Mouse (Mus musculus) WW6 (cell line): ENCODE results near the gene Shank2.

ENCODE experiments used
- DNase-seq: peaks from one replicate; pipeline ENCODE4 v3.0.0-alpha.2; 2013; ENCODE audit warnings: low read depth, low spot score

The Shank2 gene

DNA sequence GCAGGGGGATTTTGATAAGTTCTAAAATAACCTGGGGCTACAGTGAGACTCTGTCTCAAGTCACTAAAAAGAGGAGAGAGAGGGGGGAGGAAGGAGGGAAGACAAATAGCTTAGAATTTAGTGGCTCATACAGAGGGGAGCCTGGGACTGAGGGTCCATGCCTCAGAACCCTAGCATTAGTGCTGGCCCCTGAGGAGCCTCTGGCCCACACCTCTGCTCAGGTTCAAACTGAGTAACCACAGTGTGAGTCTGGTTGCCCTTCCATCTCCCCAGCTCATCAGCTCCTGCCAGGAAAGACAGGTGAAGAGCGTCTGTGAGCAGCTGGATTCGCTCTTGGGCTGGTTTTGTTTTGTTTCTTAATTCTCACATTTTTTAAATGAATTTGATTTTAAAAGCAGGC is 415.5 kb downstream of the Shank2 start:
- DNase-seq: no peak

DNA sequence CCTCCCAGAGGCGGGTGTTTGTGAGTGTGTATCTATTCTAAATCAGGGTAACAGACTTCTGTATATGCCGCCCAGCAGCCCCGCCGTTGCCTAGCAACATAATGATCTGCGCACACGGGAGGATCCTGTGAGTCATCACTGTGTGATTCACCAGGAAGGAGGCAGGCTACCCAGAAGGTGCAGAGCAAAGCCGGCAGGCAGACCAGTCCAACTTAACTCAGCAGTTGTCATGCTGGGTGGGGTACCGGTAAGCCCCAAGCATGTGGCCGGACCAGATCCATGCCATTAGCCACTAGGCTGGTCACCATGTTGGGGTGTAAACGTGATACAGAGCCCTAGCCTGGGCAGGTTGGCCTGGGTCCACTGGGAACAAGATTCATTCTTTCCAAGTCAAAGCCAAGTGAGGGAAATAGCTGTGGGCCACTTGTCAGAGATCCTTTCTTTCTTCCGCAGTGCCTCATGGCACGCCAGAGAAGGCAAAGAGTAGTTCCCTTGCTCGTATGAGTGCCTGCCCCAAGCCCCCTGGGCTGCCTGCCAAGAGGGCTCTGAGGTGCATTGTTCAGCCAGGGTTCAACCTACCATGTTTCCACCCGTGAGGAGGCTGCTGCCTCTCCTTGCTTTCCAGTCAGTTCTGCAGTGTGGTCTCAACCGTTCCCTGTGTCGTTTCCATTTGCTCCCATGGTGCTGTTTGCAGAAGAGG is 416.1 kb downstream of the Shank2 start:
- no peak for DNase-seq

- DNase-seq: no peak
Measured at GRCm38 (mm10) chr7:144420552-144420951, 418.8 kb downstream of the Shank2 start.

DNA sequence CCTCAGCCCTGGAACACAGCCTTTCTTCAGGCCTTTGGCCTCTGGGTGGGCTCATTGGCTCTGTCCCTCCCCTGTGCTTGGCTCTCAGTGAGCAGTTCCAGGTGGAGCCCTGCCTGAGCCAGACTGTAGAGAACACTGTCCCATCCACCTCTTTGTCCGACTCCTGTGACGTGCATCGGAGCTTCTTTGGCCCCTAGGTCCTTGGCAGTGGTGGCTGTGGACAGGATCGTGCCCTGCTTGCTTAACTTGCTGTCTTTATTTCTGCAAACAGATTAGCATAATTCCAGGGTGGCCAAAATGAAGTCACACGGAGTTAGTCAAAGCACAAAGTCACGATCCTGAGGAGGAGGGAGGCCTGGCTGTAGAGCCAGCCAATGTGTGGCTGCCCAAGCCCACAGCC is 419.8 kb downstream of the Shank2 start:
- DNase-seq: no peak

DNA sequence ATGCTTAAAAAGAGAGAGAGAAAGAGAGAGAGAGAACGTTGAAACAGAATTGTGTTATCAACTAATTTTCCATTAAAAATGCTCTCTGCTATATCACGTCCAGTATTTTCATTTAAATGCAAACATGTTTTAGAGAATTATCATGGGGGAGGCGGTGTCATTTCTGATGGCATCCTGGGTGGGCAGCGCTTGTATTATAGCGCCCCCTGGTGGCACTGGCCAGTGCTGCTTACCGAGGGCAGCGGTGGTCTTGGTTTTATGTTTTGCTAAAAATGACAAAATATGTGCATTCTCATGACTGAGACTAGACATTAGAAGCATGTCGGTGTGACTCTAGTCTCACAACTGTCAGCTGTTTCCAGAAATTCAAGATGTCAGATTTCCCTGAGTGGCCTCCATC is 424.2 kb downstream of the Shank2 start:
- DNase-seq: no peak

GRCm38 (mm10) chr7:144426594-144426993 is 424.9 kb downstream of the Shank2 start:
- no peak for DNase-seq

DNA sequence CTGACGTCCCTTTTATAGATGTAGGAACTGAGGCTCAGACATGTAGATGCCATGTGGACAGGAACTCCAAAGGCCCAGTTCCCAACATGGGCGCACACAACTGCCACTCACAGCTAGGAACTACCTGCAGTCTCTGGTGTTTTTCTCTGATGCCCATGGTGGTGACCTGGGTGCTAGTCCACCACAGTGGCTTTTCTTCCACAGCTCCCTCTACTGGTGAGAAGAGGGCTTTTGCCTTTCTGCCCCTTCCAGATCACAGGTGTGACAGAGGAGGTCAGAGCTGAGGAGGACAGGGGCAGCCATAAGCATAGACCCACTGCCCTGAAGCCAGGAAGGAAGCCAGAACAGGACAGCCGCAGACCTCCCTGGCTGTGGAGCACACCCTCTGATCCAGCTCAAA is 425.7 kb downstream of the Shank2 start:
- DNase-seq: no peak

DNA sequence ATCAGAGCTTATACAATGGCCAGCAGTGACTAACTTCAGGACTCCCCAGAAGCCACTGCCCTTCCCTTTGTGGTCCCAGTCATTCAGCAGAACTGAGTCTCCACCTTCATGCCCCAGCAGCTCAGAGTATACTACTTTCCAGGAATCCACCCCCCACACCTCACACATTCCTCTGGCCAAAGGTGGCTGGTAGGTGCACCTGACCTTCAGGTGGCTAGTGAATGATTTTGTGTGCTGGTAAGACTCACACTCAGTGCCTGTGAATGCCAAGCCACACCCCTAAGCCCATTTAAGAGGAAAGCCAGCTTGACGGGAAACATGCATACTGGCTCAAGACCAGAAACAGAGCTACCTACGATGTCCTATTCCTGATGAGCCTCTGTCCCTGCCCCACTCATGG is 431.2 kb downstream of the Shank2 start:
- no peak for DNase-seq

- no peak for DNase-seq
Measured at GRCm38 (mm10) chr7:144438811-144439210, 437.1 kb downstream of the Shank2 start.

DNA sequence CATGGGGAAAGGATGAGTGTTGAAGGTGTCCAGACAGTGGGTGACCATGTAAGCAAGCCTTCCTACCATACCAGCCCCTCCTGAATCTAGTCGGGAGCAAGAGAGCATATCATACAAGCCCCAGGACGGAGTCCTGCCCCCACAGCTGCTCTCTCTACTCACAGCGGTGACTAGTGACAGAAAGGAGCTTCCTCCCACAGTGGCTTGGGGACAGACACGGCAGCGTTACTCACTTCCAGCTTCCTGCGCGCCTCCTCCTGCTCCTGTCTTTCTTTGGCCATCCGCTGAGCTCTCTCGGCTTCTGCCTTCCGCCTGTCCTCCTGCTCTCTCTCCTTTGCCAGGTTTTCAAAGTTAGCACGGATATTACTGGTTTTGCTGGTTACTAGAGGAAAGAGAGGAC is 439.7 kb downstream of the Shank2 start:
- DNase-seq: no peak

DNA sequence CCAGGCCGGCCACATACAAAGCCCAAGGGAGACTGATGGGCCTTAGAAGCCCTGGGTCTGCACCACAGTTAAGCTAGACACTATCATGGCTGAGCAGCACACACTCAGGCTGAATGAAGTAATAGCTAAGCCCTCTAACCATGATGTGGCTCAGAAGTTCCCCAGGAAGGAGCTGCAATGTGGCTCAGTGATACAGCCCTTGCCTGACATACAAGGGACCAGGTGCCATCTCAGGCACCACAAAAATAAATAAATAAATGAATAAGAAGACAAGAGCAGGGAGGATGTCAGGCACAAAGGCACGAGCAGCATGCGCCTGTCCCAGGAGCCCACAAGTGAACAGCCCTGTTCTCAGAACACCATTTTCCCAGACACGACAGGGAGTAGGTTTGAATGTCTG is 440.2 kb downstream of the Shank2 start:
- DNase-seq: no peak

GRCm38 (mm10) chr7:144444788-144445187 is 443.1 kb downstream of the Shank2 start:
- no peak for DNase-seq

DNA sequence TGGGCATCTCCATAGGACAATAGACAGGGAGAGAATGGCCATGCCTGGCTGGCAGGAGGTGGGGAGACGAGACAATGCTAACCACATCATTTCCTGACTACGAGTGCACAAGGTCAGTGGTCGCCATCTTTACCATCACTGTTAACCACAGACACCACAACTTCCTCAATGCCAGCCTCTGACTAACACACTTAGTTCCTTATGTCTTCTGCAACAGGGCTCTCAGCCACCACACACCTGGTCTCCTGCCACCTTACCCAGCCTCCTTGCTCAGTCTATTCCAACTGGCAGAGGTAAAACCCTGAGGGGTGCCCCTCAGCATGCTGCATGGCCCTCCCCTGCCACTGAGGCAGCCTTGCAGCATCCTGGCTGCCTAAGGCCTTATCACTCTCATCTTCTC is 445.4 kb downstream of the Shank2 start:
- DNase-seq: no peak

GRCm38 (mm10) chr7:144448186-144448585 is 446.5 kb downstream of the Shank2 start:
- DNase-seq: no peak

DNA sequence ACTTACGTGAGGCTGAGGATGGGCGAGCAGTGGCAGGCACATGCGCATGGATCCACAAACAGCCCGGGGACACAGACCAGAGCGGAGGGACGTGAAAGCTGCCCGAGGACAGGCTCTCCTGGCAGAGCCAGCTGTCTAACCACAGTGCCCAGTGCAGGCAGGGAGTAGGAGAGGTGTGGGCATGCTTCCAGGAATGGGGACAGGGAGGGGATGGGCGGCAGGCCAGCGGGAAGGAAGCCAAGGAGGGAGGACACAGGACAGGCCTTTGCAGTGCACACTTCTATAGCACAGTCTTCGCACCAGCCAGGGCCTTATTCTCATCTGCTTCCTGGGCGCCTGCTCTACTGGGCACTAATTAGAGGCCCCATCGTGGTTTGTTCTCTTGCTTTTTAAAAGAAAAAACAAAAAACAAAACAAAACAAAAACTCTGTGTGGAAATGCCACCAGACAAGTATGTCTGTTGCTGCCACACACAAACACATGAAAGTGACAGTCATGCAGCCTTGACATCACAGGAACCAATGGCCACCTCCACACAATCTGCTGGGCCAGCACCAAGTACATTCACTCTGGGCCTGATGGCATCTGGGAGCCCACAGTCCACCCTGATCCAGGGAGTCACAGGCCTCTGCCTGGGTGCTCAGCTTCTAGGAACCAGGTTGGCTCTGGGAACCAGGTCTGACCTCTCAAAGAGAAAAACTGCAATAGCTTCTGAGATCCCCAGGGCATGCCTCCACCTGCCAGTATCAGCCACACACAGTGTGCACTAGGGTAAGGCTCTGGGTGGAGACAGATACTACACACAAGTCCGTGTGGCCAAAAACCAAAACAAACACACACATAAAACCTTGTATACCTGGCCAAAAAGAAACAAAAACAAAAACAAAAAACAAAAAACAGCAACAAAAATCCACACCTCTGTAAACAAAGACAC is 448.2 kb downstream of the Shank2 start:
- no peak for DNase-seq

- DNase-seq: no peak
Measured at GRCm38 (mm10) chr7:144450661-144451060, 448.9 kb downstream of the Shank2 start.

- no peak for DNase-seq
Measured at GRCm38 (mm10) chr7:144458881-144459280, 457.2 kb downstream of the Shank2 start.

DNA sequence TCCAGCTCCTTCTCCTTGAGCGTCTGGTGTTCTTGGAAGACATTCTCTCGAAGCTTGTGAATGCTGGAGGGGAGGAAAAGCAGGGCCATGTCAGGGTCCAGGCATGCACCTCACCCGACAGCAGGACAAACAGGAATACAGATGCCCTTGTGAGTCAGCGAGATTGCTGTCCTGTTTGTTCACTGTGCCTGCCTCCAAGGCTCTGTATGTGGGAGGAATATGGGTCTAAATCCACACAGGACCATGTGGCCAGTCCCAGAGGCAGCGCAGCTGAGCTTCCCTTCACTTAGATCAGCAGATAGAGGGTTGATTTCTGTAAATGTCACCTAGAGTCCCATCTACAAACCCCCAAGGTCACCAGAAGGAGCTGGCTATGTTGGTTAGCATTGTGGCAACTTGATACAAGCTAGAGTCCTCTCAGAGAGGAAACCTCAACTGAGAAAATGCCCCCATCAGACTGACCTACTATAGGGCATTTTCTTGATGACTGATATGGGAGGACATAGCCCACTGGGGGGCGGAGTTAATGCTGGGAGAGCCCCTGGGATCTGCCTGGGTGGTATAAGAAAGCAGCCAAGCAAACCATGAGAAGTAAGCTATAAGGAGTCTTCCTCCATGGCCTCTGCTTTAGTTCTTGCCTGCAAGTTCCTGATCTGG is 459.6 kb downstream of the Shank2 start:
- no peak for DNase-seq

DNA sequence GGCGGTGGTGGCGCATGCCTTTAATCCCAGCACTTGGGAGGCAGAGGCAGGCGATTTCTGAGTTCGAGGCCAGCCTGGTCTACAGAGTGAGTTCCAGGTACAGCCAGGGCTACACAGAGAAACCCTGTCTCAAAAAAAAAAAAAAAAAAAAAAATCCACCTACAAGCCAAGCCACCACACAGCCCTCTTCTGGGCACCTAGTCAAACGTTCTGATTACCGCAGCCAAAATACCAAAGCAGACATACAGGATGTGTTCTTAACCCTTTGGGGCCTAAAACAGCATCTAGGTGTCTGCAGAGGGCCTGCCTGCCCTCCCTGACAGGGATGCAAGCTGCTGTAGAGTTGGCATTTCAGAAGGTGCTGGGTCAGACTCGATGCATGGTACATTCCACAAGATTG is 460.8 kb downstream of the Shank2 start:
- no peak for DNase-seq

DNA sequence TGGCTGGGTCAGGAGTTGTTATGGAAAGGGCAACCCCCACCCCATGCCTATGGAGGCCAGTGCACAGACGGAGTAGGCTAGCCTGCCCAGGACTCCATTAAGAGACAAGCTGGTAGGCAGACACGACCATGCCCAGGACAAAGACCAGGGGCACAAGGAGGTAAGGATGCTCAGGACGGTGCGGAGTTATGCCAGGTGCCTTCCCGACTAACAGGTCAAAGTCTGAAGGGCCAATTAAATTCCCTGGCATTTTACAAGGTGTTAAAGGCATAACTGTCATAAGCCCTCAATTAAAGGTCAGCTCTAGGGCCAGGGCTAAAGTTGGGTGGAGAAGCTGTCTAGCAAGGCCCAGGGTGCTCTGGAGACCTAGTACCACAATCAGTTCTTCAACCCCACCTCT is 467.0 kb downstream of the Shank2 start:
- DNase-seq: no peak

GRCm38 (mm10) chr7:144469181-144469641 is 467.5 kb downstream of the Shank2 start:
- no peak for DNase-seq

- DNase-seq: no peak
Measured at GRCm38 (mm10) chr7:144469908-144470544, 468.3 kb downstream of the Shank2 start.
